Mouse (Mus musculus) forebrain, postnatal 0 days (tissue): ENCODE measurements at regions not wholly inside any gene's neighbourhood (a gene's known extent, or its start where the extent isn't known, plus 50 kb on each side); places are given as distances from the start of the nearest gene placed in this dataset.

Source experiments
- ATAC-seq: fragments of 200-750 bp; cut with Nextera tagmentation; 2 replicates; pipeline ENCODE4 v1.8.0; 2017; ENCODE audit warnings: mild to moderate bottlenecking, moderate library complexity
- DNase-seq: peaks from one replicate; pipeline ENCODE4 v3.0.0-alpha.2; 2015
- H3K27ac ChIP-seq: fragments of 300-500 bp; sonication (generic); 2 replicates; pipeline ENCODE4 v1.5.1; 2014; ENCODE audit warnings: low read depth, mild to moderate bottlenecking, antibody characterized with exemption, low read length, moderate library complexity, mixed read lengths
- H3K27me3 ChIP-seq: fragments of 300-500 bp; sonication (generic); 2 replicates; pipeline ENCODE4 v1.6.1; 2014; ENCODE audit warnings: mild to moderate bottlenecking, low read length, mixed read lengths; ENCODE audit not compliant: insufficient read depth
- H3K36me3 ChIP-seq: fragments of 300-500 bp; sonication (generic); 2 replicates; pipeline ENCODE4 v1.6.1; 2014; ENCODE audit warnings: mild to moderate bottlenecking, moderate library complexity; ENCODE audit not compliant: insufficient read depth
- H3K4me1 ChIP-seq: fragments of 300-500 bp; sonication (generic); 2 replicates; pipeline ENCODE4 v1.6.1; 2014; ENCODE audit warnings: antibody characterized with exemption; ENCODE audit not compliant: insufficient read depth
- H3K4me2 ChIP-seq: fragments of 300-500 bp; sonication (generic); 2 replicates; pipeline ENCODE4 v1.6.1; 2014; ENCODE audit warnings: low read depth, mild to moderate bottlenecking, moderate library complexity
- H3K4me3 ChIP-seq: fragments of 300-500 bp; sonication (generic); 2 replicates; pipeline ENCODE4 v1.5.1; 2014; ENCODE audit warnings: low read depth, low read length, mixed read lengths
- H3K9ac ChIP-seq: fragments of 300-500 bp; sonication (generic); 2 replicates; pipeline ENCODE4 v1.6.1; 2014; ENCODE audit warnings: mild to moderate bottlenecking
- H3K9me3 ChIP-seq: fragments of 300-500 bp; sonication (generic); 2 replicates; pipeline ENCODE4 v1.6.1; 2016; ENCODE audit warnings: low read length
- CTCF ChIP-seq: sonication (generic); IDR thresholded peaks from 2 replicates; pipeline ENCODE4 v1.5.1; 2016; ENCODE audit warnings: antibody characterized with exemption, control low read depth, low read depth
- WGBS: fragments of 180-500 bp; shearing (Covaris S2); extraction: QIAGEN DNeasy Blood & Tissue Kit; methylation state at CpG from one replicate; pipeline ENCODE4 v1.1.7; 2014; 5-methylcytosine and 5-hydroxymethylcytosine counted together

DNA sequence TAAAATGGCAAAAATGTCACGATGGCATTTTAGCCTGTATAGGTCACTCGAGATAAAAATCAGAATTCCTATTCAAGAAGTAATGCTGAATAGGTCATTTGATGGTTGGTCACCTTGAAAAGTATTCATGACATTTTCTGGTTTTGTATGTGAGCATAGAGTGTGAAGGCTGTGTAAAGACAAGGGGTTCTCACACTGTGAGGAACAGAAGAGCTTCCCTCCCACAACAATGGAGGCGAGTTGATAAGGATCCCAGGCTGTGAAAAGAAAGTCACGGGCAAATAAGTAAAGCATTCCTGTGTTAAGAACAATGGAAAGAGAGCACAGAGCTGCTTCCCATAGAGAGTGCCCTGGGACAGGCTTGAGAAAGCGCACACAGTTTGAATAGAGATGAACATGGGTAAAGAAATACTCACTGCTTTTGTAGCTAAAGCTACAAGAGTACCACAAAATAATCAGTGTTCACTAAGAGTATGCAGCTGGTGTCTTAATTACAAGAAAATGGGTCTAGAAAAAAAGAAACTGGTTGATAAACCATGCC lies 418.0 kb downstream of the Htr1b start:
- Histone ChIP-seq H3K9me3 (no peaks in the 10 kb centered on the region), H3K4me2 (no peak overlapping the region), H3K27ac (no peak overlapping the region), H3K9ac (no peak overlapping the region), H3K4me1 (no peaks in the 10 kb centered on the region), H3K4me3 (no peak overlapping the region), H3K27me3 (no peaks in the 10 kb centered on the region), H3K36me3 (no peaks in the 10 kb centered on the region)
- DNase-seq (no peak), ATAC-seq (no peak)
- WGBS = 5% methylated on average over 5 of the region's 5 CpGs
- no peak for TF ChIP-seq CTCF

DNA sequence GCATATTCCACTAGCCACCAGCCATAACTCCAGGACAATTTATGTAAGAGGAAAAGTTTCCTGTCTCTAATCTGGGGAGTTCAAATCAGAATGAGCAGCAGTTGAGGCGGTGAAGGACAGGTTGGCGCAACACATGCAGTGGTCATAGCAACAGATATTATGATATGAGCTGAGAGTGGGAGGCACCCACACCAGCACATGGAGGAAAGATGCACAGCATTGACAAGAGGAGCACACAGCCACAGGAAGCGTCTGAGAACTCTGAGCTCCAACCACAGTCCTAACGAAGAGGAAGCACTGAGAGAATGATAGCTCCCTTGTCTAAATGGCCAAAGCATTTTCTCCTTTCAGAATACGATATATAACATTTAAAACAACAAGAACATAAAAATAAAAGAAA lies 418.9 kb downstream of the Htr1b start:
- Histone ChIP-seq H3K36me3 (no peaks in the 10 kb centered on the region), H3K4me1 (no peaks in the 10 kb centered on the region), H3K27me3 (no peaks in the 10 kb centered on the region), H3K9ac (no peak overlapping the region), H3K4me3 (no peak overlapping the region), H3K9me3 (no peaks in the 10 kb centered on the region), H3K27ac (no peak overlapping the region), H3K4me2 (no peak overlapping the region)
- DNase-seq (no peak), ATAC-seq (no peak)
- WGBS = 70% methylated on average over 5 of the region's 5 CpGs
- no peak for TF ChIP-seq CTCF

DNA sequence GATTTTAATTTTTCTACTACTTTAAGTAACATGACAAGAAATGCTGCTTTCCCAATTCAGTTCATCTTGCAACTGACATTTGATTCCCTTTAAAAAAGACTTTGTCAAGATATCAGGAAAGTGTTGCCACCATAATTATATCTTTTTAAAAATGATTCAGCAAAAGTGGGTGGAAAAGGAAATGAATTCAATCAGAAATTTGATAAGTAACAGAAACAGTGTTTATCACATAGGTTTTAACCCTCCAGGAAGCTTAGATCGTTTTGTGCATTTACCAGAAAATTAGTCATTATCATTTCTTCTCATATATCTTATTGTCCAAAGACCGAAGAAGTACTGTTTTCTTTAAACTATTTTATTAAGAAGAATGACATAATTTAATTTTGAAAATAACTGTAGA lies 441.0 kb downstream of the Htr1b start:
- TF ChIP-seq CTCF = no peak
- Histone ChIP-seq H3K27ac (no peak overlapping the region), H3K9me3 (no peaks in the 10 kb centered on the region), H3K27me3 (no peaks in the 10 kb centered on the region), H3K4me1 (no peaks in the 10 kb centered on the region), H3K9ac (no peak overlapping the region), H3K36me3 (no peaks in the 10 kb centered on the region), H3K4me2 (no peak overlapping the region), H3K4me3 (no peak overlapping the region)
- WGBS = 88% methylated on average over 2 of the region's 2 CpGs
- DNase-seq = no peak
- ATAC-seq = no peak
